Mouse (Mus musculus) granulocyte monocyte progenitor cell, adult 5-6 weeks (primary cell): ENCODE data around the gene Pum1. TPM values are rescaled to one million over a fixed set of nuclear protein-coding genes. Genes with fewer than 3 reads are reported as not detected.

Source experiments
- ATAC-seq: replicated peaks from 2 replicates; pipeline ENCODE4 v1.8.0; 2016; ENCODE audit warnings: mild to moderate bottlenecking, moderate TSS enrichment, inconsistent platforms; ENCODE audit not compliant: poor library complexity, severe bottlenecking
- total RNA-seq, 2 experiments: library from RNA; stranded (forward) in 1 of 2; stranded (reverse) in 1 of 2; fragments of 200-712, 200-1000 nt in 1 of 2; fragments of >200 nt in 1 of 2; fragmentation: Nextera tagmentation in 1 of 2; gene quantifications; 2 replicates each; pipeline ENCODE4 v1.2.3; 2014 to 2017

Pum1 gene
- total RNA-seq, 2 experiments from 2014 or later = 43.3 to 46.9 TPM

- ATAC-seq = no peak
These were observed 143.6 kb downstream of the Pum1 start for GRCm38 (mm10) chr4:130806746-130807145.

GRCm38 (mm10) chr4:130809784-130810183, 146.7 kb downstream of the Pum1 start:
- no peak for ATAC-seq

- no peak for ATAC-seq
These were observed 147.7 kb downstream of the Pum1 start for GRCm38 (mm10) chr4:130810845-130811244.

- ATAC-seq = no peak
These were observed 148.3 kb downstream of the Pum1 start for GRCm38 (mm10) chr4:130811385-130811784.

GRCm38 (mm10) chr4:130813958-130814357, 150.8 kb downstream of the Pum1 start:
- ATAC-seq = no peak

GRCm38 (mm10) chr4:130814742-130815330, 151.7 kb downstream of the Pum1 start:
- ATAC-seq = no peak

- ATAC-seq = no peak
These were observed 152.7 kb downstream of the Pum1 start for GRCm38 (mm10) chr4:130815860-130816259.

- no peak for ATAC-seq
These were observed 156.7 kb downstream of the Pum1 start for GRCm38 (mm10) chr4:130819806-130820205.

- no peak for ATAC-seq
These were observed 157.6 kb downstream of the Pum1 start for GRCm38 (mm10) chr4:130820594-130821255.

- ATAC-seq = no peak
These were observed 165.9 kb downstream of the Pum1 start for GRCm38 (mm10) chr4:130828851-130829673.

Other genes starting within 250 kb of the Pum1 start
- gene Nkain1, start 89.1 kb upstream of the Pum1 start, total RNA-seq (2014; fragmentation: Nextera tagmentation) = not detected in 2 replicates
- gene Nkain1, start 89.1 kb upstream of the Pum1 start, total RNA-seq (2017) = not detected in 2 replicates
- gene Sdc3, start 129.2 kb downstream of the Pum1 start, total RNA-seq (2014; fragmentation: Nextera tagmentation) = 1.1 TPM in 1 of 2 replicates, not detected in the other
- 0.17 and 4.4 TPM in 2 replicates for gene Sdc3, start 129.2 kb downstream of the Pum1 start, total RNA-seq (2017)
- 561 and 568 TPM in 2 replicates for gene Laptm5, start 249.8 kb downstream of the Pum1 start, total RNA-seq (2014; fragmentation: Nextera tagmentation)
- gene Laptm5, start 249.8 kb downstream of the Pum1 start, total RNA-seq (2017) = 131 and 136 TPM in 2 replicates